In the genomic region with DNA sequence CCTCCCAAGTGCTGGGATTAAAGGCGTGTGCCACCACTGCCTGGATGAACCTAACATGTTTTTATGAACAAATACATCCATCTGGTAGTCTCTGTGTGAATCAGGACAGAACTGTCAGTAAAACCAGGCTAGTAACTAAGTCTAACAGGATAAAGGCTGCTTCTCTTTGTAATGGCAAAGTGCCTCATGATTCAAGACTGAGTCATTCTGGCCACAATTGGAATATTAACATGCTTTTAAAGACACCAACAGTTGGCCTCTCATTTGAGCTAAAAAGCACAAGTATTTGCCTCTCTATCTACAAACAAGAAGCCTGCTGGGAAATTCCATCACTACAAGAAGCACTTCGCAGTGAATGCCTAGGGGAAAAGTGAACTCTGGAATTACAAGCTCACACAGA, we compare ENCODE assay signal across 16 mouse cellular contexts.
A peak's percentile ranks its signal among the peaks of the same experiment; 100 is the strongest.
DNase-seq lines count a peak whose midpoint lies in the region; TF ChIP-seq lines count a peak whose summit lies in the region.
"Had no signal": no experiment of that assay in that cellular context is flagged by ENCODE, and none has a peak within 500 bp of the region (broad histone marks: within the 10 kb centered on the region; RNA-seq: fewer than 3 reads in every experiment).

No protein-coding gene starts in this region.

- no peak for TF ChIP-seq EP300 in heart, adult 2 months (IDR thresholded peaks at IDR 0.05; ENCODE audit: insufficient read depth, low read depth, low read length)

- H3K9me3 ChIP-seq in heart, embryonic 10.5 days: no peaks in the 10 kb centered on the region
- H3K9me3 ChIP-seq: liver, embryonic 12.5 days; midbrain, embryonic 15.5 days had no signal

- DNase-seq in heart, adult 2 months: no peak
- no peak for DNase-seq in heart, embryonic 10.5 days (ENCODE audit: low spot score)
- DNase-seq in 3134 (ENCODE audit: extremely low read depth, insufficient read length, low spot score) (peak; percentile 74), 416B (ENCODE audit: low read depth) (peak; percentile 49)
- DNase-seq in fibroblast of lung, adult 2 months (ENCODE audit: low read depth): peak; percentile 93
- DNase-seq in left cerebral cortex, adult 9 months (ENCODE audit: low spot score in 2 of 2): no peak
- no peak for DNase-seq in frontal cortex, postnatal 14 days (ENCODE audit: low spot score in 2 of 2)
- DNase-seq: cerebellum, adult 9-11 months; heart, postnatal 36 days; kidney, adult 9 months; lung, embryonic 14.5 days had no signal

- H3K36me3 ChIP-seq in heart, adult 2 months (ENCODE audit: control insufficient read depth, insufficient read depth, low read length): peaks cover 32% of the 10 kb centered on the region
- H3K36me3 ChIP-seq in heart, embryonic 10.5 days: peaks cover 44% of the 10 kb centered on the region

- no peak for TF ChIP-seq POLR2A in heart, adult 2 months (IDR thresholded peaks at IDR 0.05; ENCODE audit: insufficient read depth, low read depth, low read length)

- H3K79me2 ChIP-seq in heart, adult 2 months (replicated peaks; ENCODE audit: control insufficient read depth, insufficient read depth, low read length): no peaks in the 10 kb centered on the region

- peak overlapping the region; percentile 11; the same call in 1 of the 2 replicates for H3K27ac ChIP-seq in heart, adult 2 months
- H3K27ac ChIP-seq in heart, embryonic 10.5 days: no peak overlapping the region
- H3K27ac ChIP-seq: hindbrain, postnatal 0 days; left cerebral cortex, adult 2 months; liver, embryonic 12.5 days; midbrain, embryonic 15.5 days had no signal

- no peaks in the 10 kb centered on the region for H3K27me3 ChIP-seq in heart, adult 2 months (ENCODE audit: control insufficient read depth, insufficient read depth, low read length)
- no peaks in the 10 kb centered on the region for H3K27me3 ChIP-seq in heart, embryonic 10.5 days (ENCODE audit: insufficient read depth, poor library complexity, severe bottlenecking)
- H3K27me3 ChIP-seq: CH12.LX; liver, embryonic 12.5 days; midbrain, embryonic 15.5 days had no signal

- TF ChIP-seq CTCF in heart, adult 2 months (IDR thresholded peaks at IDR 0.05): no peak

- intact Hi-C loops in heart, adult 2 months (cut with DNase I): no loop called here

- no peak overlapping the region for H3K4me3 ChIP-seq in heart, adult 2 months
- H3K4me3 ChIP-seq in heart, embryonic 10.5 days: no peak overlapping the region
- H3K4me3 ChIP-seq: left cerebral cortex, adult 2 months; liver, embryonic 12.5 days; midbrain, embryonic 15.5 days had no signal

- WGBS in heart, adult 2 months: 70% methylated on average over 2 of the region's 2 CpGs
- WGBS in heart, embryonic 10.5 days: 93% methylated on average over 2 of the region's 2 CpGs

- H3K4me1 ChIP-seq in heart, adult 2 months (ENCODE audit: control insufficient read depth, insufficient read depth, low read length): 0 out of 2 replicates have a peak, but pooled peaks cover 1% of the 10 kb centered on the region
- no peaks in the 10 kb centered on the region for H3K4me1 ChIP-seq in heart, embryonic 10.5 days
- H3K4me1 ChIP-seq: liver, embryonic 12.5 days; midbrain, embryonic 15.5 days had no signal

- no peak overlapping the region for H3K9ac ChIP-seq in heart, adult 2 months (ENCODE audit: low read depth, low read length)
- H3K9ac ChIP-seq: liver, embryonic 12.5 days; lung, embryonic 14.5 days; midbrain, embryonic 15.5 days had no signal

Comparison
In these comparisons a context has a peak if more than half of its experiments do, and no peak if none do; other contexts are left out.
1. DNase-seq: peak in 3134 (single experiment), 416B (single experiment) and fibroblast of lung, adult 2 months (single experiment); none in heart, adult 2 months (0 of 2), heart, embryonic 10.5 days (single experiment), left cerebral cortex, adult 9 months (0 of 2) and frontal cortex, postnatal 14 days (0 of 2).